Mouse (Mus musculus) Patski (cell line): ENCODE results near the gene Sh2b2. TPM values are rescaled to one million over a fixed set of nuclear protein-coding genes. Genes with fewer than 3 reads are reported as not detected.

Experiments used
- ATAC-seq: fragments of 100-300 bp; one replicate; pipeline ENCODE4 v1.8.0; 2021
- CTCF ChIA-PET: fragments of 350-600 bp; sonication (Branson Sonifier 250); formaldehyde crosslinking; loops from one replicate; lab custom pipeline; 2022; ENCODE audit warnings: inconsistent platforms; lab: Charles Lee
- POLR2A ChIA-PET: fragments of 350-600 bp; sonication (Branson Sonifier 250); formaldehyde crosslinking; loops from one replicate; lab custom pipeline; 2022; ENCODE audit warnings: antibody characterized with exemption, inconsistent platforms; lab: Charles Lee
- DNase-seq: peaks from one replicate; pipeline ENCODE4 v3.0.0-alpha.2; 2011; ENCODE audit warnings: low read depth, low spot score
- H3K27me3 ChIP-seq: fragments of 371-371 bp; one replicate; pipeline ENCODE4 v1.5.1; 2021
- CTCF ChIP-seq: fragments of 100-300 bp; IDR thresholded peaks from one replicate; pipeline ENCODE4 v1.5.1; 2021
- in situ Hi-C: fragments of 300-500 bp; cut with MboI; formaldehyde crosslinking; loops from 3 replicates; pipeline ENCODE4 v1.11.1; 2018; ENCODE audit warnings: low pct_unique_long_range_greater_than_20kb, mixed read lengths
- polyA plus RNA-seq: library from polyadenylated mRNA; unstranded; gene quantifications from one replicate; pipeline ENCODE4 v1.2.3, GENCODE M21; 2021

Sh2b2 gene
- polyA plus RNA-seq = 8.3 TPM

DNA sequence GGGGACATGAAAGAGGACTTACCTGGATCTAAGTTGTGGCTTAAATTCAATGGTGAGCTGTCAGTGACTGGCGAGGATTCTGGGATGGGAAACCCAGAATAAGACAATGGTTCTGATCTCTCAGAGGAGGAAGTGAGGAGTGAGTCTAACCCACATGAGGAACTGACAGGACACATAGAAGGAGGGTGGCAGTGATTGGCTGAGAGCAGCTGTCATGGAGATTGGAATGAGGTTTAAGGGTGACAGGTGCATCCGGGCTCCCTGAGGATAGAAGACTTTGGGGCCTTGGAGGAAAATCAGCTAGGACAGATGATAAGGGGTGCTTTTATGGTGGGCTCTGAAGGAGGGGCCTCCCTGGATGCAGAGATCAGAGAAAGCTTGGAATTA is at the start of gene Sh2b2:
TSS of gene Sh2b2 (minus strand) at position 105 of the 387 bp plus-strand sequence.
- in situ Hi-C loops = loop anchor here (5.0 kb wide), 1 partner anchor 49 kb away; the partner anchor contains the start of gene Prkrip1
- no peak for ATAC-seq
- ChIA-PET CTCF (interaction anchor here (1.6 kb wide), 1 partner anchor 47 kb away, joined by 3 read pairs; the partner anchor contains the start of gene Prkrip1), POLR2A (no interaction called here)
- TF ChIP-seq CTCF = no peak
- H3K27me3 ChIP-seq = no peaks in the 10 kb centered on the region
- no peak for DNase-seq

DNA sequence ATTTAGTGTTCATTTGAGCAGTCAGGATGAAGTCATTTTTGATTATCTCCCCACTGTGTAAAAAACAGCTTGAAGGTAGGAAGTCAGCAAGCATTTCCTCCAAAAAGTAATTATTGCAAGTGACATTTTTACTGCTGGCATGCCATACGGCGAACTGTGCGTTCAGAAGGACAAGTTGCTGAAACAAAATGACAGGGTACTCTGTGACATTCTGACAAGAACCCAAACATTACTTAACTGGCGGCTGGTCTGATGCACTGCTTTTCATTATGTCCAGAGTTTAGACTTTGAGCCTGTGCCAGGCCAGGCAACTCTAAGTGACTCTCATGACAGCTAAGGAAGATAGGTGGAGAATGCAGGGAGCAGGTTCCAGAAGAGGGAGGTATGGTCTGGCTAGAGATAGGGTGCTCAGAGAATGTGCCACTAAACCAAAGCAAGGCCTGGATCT is 46.6 kb upstream of the Sh2b2 start:
- ChIA-PET POLR2A (no interaction called here), CTCF (interaction anchor here (0.9 to 2.1 kb wide), 2 partner anchors 12 to 15 kb away, joined by 3 to 8 read pairs; no protein-coding TSS in a partner anchor)
- no peak for ATAC-seq
- no peak for TF ChIP-seq CTCF
- no peaks in the 10 kb centered on the region for H3K27me3 ChIP-seq
- DNase-seq = no peak
- in situ Hi-C loops = no loop called here

DNA sequence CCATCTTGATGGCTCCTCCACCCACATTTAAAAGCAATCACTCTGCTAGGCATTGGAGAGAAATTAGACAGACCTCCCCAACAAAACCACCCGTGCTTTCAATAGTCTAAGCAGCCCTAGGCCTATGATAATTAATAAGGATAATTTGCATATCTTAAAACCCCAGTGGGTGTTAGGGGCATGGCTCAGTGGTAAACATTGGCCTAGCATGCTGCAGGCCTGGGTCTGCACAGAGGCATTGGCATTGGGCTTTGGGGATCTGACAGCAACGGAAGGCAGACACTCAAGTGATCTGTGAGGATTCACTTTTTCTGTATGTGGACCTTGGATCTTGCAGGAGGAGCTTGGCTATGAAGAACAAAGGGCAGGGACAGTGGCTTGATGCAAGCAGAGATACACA is 46.0 kb upstream of the Sh2b2 start:
- ChIA-PET POLR2A (no interaction called here), CTCF (no interaction called here)
- no peak for ATAC-seq
- no peaks in the 10 kb centered on the region for H3K27me3 ChIP-seq
- TF ChIP-seq CTCF = no peak
- in situ Hi-C loops = no loop called here
- DNase-seq = no peak

DNA sequence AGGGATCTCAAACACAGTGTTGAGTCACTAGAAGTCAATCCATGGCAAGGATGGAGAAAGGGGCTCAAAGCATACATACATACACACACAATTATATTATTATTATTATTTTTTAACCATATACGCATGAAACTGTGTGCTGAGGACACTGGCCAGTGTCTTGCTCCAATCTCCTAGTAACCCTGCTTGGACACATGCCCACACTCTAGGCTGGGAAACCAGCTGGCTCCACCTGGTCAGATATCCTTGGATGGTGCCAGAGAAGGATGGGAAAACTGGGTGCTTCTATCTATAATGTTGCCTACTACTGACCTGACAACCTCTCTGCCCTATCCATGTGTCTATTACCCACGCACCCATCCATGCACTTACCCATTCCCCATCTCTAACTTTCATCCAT is 45.2 kb upstream of the Sh2b2 start:
- TF ChIP-seq CTCF = no peak
- in situ Hi-C loops = no loop called here
- ATAC-seq = no peak
- ChIA-PET POLR2A (interaction anchor here (0.7 kb wide), 1 partner anchor 9 kb away, joined by 3 read pairs; no protein-coding TSS in a partner anchor), CTCF (no interaction called here)
- no peaks in the 10 kb centered on the region for H3K27me3 ChIP-seq
- DNase-seq = no peak

DNA sequence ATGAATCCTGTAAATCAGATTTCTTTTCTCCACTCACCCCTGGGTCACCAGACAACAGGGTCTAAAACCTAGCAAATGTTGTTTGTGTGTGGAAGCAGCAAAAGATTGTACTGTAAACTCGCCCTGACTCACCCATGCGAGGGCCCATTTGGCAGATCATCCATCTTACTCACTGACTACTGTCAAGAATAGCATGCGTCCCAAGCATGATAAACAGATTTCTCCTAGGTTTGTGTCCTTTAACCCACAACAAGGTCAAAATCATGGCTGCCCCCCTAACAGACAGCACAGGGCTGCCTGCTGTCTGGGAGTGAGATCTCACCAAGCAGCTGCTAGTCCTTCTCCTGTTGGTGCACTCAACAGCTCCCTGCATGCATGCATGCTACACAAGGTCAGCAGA is 43.4 kb upstream of the Sh2b2 start:
- TF ChIP-seq CTCF = no peak
- ATAC-seq (no peak), DNase-seq (no peak)
- in situ Hi-C loops = no loop called here
- ChIA-PET POLR2A (no interaction called here), CTCF (interaction anchor here (1.2 to 1.4 kb wide), 2 partner anchors 8 to 467 kb away, joined by 3 read pairs; no protein-coding TSS in a partner anchor)
- no peaks in the 10 kb centered on the region for H3K27me3 ChIP-seq

DNA sequence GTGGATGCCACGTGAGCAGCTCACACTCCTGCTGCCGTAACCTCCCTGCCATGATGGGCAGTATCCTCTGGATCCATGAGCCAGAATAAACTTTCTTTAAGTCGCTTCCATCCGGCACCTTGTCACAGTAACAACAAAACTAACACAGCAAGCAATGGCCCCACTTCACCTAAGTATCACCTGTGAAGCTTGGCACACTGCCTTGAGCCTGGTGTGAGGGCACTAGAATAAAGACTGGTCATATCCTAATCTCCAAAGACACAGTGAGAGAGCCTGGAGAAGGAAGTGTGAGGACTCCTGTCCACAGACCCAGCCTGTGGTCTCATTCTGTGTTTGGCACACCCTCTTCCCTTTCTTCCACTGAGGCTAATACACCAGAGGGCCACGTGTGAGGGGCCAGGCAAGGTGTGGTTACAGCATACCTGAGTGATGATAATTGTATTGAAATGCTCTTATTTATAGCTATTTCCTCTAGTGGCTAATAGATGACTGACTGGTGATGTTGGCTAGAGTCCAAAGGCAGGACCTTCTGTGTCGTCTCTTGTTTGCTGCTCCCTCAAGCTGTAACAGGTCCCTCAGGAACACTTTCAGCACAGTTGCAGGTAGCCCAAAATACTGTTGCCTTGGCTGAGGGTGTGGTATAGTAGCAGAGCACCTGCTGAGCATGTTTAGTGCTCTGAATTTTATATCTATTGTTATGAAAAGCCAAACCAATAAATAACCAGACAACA is 42.2 kb upstream of the Sh2b2 start:
- CTCF ChIA-PET = interaction anchor here (0.9 to 1.6 kb wide), 3 partner anchors 9 to 468 kb away, joined by 3 read pairs; no protein-coding TSS in a partner anchor
- in situ Hi-C loops = no loop called here
- ATAC-seq = no peak
- POLR2A ChIA-PET = interaction anchor here (0.5 kb wide), 1 partner anchor 191 kb away, joined by 7 read pairs; no protein-coding TSS in a partner anchor
- H3K27me3 ChIP-seq = no peaks in the 10 kb centered on the region
- no peak for DNase-seq
- TF ChIP-seq CTCF = no peak

DNA sequence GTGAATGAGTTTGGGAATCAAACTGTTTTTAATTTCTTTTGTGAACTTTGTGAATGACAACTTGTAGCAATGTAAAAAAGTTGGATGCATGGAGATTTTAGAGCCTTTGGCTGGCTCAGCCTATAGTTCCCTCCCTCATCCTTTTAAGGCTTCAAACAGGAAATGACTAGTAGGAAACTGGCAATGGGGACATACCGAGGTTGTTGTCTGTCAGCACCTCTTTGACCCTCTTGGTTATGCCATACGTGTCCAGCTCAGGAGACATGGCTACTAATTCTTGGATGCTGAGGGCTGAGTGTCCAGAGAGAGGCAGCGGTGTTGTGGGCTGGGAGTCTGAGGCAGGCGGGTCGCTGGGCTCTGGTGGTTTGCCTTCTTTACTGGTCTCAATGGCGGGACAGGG is 40.2 kb upstream of the Sh2b2 start:
- no peak for ATAC-seq
- TF ChIP-seq CTCF = no peak
- POLR2A ChIA-PET = no interaction called here
- CTCF ChIA-PET = no interaction called here
- DNase-seq = no peak
- in situ Hi-C loops = no loop called here
- H3K27me3 ChIP-seq = no peaks in the 10 kb centered on the region

DNA sequence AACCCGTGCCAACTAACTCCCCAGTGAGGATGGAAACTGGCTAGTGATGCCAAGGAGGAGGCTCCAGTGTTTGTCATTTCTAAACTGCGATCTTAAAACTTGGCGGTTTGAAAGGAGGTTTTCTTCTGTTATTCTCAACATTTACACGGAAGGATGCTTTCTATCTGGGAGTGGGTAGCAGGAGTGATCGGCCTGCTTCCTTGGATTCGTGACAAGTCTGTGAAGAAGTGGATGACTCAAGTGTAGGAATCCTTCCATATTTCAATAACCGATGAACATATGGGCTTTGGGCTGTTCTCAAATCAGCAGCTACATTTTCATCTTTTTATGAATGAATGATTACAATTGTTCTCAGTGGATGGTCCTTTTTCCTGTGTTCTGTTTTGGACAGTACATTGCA is 38.8 kb upstream of the Sh2b2 start:
- DNase-seq (no peak), ATAC-seq (no peak)
- in situ Hi-C loops = no loop called here
- no peaks in the 10 kb centered on the region for H3K27me3 ChIP-seq
- ChIA-PET CTCF (interaction anchor here (0.9 to 1.4 kb wide), 5 partner anchors 11 to 408 kb away, joined by 3 to 4 read pairs (median 3); partner anchors contain the start of gene Myl10), POLR2A (interaction anchor here (1.4 kb wide), 1 partner anchor 9 kb away, joined by 3 read pairs; no protein-coding TSS in a partner anchor)
- no peak for TF ChIP-seq CTCF

DNA sequence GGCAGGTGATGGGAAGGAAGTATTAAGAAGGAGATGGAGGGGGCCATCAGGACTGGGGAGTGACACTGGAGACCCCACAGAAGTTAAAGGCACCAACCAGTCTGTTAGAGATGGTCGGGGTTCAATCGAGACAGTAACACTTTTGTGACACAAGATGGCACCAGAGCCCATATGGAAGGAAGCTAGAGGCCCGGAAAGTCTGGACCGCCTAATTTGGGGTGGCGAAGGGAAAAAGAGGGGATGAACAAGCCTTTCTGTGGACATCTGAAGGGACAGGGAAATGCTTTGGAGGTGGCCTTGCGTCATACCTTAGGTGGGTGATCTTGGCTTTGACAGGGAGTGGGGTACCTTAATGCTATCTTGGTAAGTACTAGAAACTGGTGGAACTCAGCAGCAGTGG is 35.0 kb upstream of the Sh2b2 start:
- CTCF ChIA-PET = interaction anchor here (0.8 to 2.4 kb wide), 11 partner anchors 9 to 384 kb away, joined by 3 to 11 read pairs (median 3); no protein-coding TSS in a partner anchor
- ATAC-seq = no peak
- in situ Hi-C loops = loop anchor here (5.0 kb wide), 2 partner anchors 186 to 286 kb away; partner anchors contain the start of gene Cux1
- no peaks in the 10 kb centered on the region for H3K27me3 ChIP-seq
- POLR2A ChIA-PET = interaction anchor here (0.7 kb wide), 1 partner anchor 73 kb away, joined by 4 read pairs; no protein-coding TSS in a partner anchor
- peak; percentile 78 for TF ChIP-seq CTCF
- no peak for DNase-seq

DNA sequence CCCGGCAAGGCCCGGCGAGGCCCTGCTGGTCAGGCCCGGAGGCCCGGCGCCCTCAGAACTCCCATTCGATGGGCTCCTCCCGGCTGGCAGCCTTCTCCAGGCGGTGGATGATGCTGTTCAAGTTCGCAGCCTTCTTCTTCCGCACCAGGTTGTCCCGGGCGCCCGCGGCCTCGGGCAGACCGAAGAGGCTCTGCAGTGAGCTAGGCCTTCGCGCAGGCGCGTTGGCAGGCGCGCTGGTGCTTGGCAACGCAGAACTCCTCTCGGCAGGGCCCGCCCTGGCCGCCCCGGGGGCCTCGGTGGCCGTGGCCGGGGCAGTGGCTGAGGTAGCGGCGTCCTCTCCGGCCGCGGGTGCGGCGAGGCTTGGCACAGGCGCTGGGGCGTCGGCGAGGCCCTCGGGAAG is 28.4 kb upstream of the Sh2b2 start:
- DNase-seq (no peak), ATAC-seq (no peak)
- in situ Hi-C loops = no loop called here
- no peak for TF ChIP-seq CTCF
- CTCF ChIA-PET = no interaction called here
- POLR2A ChIA-PET = no interaction called here
- H3K27me3 ChIP-seq = no peaks in the 10 kb centered on the region

DNA sequence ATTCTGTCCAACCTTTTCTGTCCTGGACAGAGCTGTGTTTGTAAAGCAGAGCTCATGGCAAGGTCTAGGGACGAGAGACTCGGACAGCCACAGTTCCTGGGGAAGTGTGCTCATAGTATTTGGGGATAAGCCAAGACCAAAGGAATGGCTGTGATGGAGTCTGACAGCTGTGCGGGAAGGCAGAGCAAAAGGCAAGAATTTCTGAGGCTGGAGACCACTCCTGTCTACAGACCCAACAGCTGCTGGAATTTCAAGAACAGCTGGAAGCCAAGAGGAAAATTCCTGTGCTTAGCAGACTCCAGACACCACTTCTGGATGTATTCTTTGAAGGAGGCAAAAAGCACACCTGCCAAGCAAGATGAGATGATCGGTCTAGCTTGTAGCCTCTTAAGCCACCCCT is 23.6 kb upstream of the Sh2b2 start:
- ATAC-seq = no peak
- ChIA-PET POLR2A (interaction anchor here (1.4 kb wide), 1 partner anchor 12 kb away, joined by 4 read pairs; no protein-coding TSS in a partner anchor), CTCF (interaction anchor here (0.7 to 1.5 kb wide), 4 partner anchors 8 to 18 kb away, joined by 3 to 8 read pairs (median 3); no protein-coding TSS in a partner anchor)
- no peaks in the 10 kb centered on the region for H3K27me3 ChIP-seq
- in situ Hi-C loops = no loop called here
- TF ChIP-seq CTCF = no peak
- no peak for DNase-seq
